Mouse (Mus musculus) limb, embryonic 13.5 days (tissue): ENCODE data around the gene Ssbp4. TPM values are rescaled to one million over a fixed set of nuclear protein-coding genes. Genes with fewer than 3 reads are reported as not detected.

Source experiments
- ATAC-seq: fragments of 200-750 bp; cut with Nextera tagmentation; 2 replicates; pipeline ENCODE4 v1.8.0; 2017; ENCODE audit warnings: low read depth, moderate number of reproducible peaks, moderate TSS enrichment; ENCODE audit not compliant: low FRiP score
- H3K27ac ChIP-seq: fragments of 300-500 bp; sonication (generic); 2 replicates; pipeline ENCODE4 v1.5.1; 2015; ENCODE audit warnings: inconsistent platforms, mild to moderate bottlenecking, moderate library complexity
- H3K27me3 ChIP-seq: fragments of 300-500 bp; sonication (generic); 2 replicates; pipeline ENCODE4 v1.6.1; 2015; ENCODE audit warnings: mild to moderate bottlenecking, inconsistent platforms
- H3K36me3 ChIP-seq: fragments of 300-500 bp; sonication (generic); 2 replicates; pipeline ENCODE4 v1.6.1; 2015; ENCODE audit warnings: inconsistent platforms, mild to moderate bottlenecking, moderate library complexity
- H3K4me1 ChIP-seq: fragments of 300-500 bp; sonication (generic); 2 replicates; pipeline ENCODE4 v1.6.1; 2015; ENCODE audit warnings: inconsistent platforms
- H3K4me2 ChIP-seq: fragments of 300-500 bp; sonication (generic); replicated peaks from 2 replicates; pipeline ENCODE4 v1.6.1; 2015; ENCODE audit warnings: inconsistent platforms, mild to moderate bottlenecking, moderate library complexity
- H3K4me3 ChIP-seq: fragments of 300-500 bp; sonication (generic); 2 replicates; pipeline ENCODE4 v1.5.1; 2015; ENCODE audit warnings: moderate library complexity, mild to moderate bottlenecking, inconsistent platforms
- H3K9ac ChIP-seq: fragments of 300-500 bp; sonication (generic); 2 replicates; pipeline ENCODE4 v1.6.1; 2015; ENCODE audit warnings: mild to moderate bottlenecking, inconsistent platforms
- H3K9me3 ChIP-seq: fragments of 300-500 bp; sonication (generic); 2 replicates; pipeline ENCODE4 v1.6.1; 2016; ENCODE audit warnings: inconsistent platforms
- WGBS: fragments of 180-500 bp; shearing (Covaris S2); methylation state at CpG from one replicate; pipeline ENCODE4 v1.1.7; 2015; 5-methylcytosine and 5-hydroxymethylcytosine counted together
- polyA plus RNA-seq: library from polyadenylated mRNA; unstranded; fragments of >200 nt; fragmentation: Nextera tagmentation; extraction: Ambion mirVana; gene quantifications from 2 replicates; pipeline ENCODE4 v1.2.1, GENCODE M21; 2015

Gene Ssbp4
- polyA plus RNA-seq, 1 experiment from 2014 or later: 131 TPM

GRCm38 (mm10) chr8:70555079-70555747, 53.5 kb downstream of the Ssbp4 start:
- no peak for ATAC-seq
- Histone ChIP-seq H3K4me2 (no peak overlapping the region), H3K36me3 (peaks cover 8% of the 10 kb centered on the region), H3K4me1 (peaks cover 7% of the 10 kb centered on the region; the same call in 1 of the 2 replicates), H3K9me3 (no peaks in the 10 kb centered on the region), H3K4me3 (no peak overlapping the region), H3K27ac (no peak overlapping the region), H3K9ac (no peak overlapping the region), H3K27me3 (no peaks in the 10 kb centered on the region)
- WGBS: 92% methylated on average over 4 of the region's 4 CpGs

GRCm38 (mm10) chr8:70553740-70554139, 54.9 kb downstream of the Ssbp4 start:
- Histone ChIP-seq H3K27me3 (no peaks in the 10 kb centered on the region), H3K9ac (no peak overlapping the region), H3K4me1 (peaks cover 7% of the 10 kb centered on the region; the same call in 1 of the 2 replicates), H3K27ac (no peak overlapping the region), H3K36me3 (peaks cover 3% of the 10 kb centered on the region; the same call in 1 of the 2 replicates), H3K9me3 (no peaks in the 10 kb centered on the region), H3K4me3 (no peak overlapping the region), H3K4me2 (no peak overlapping the region)
- ATAC-seq: no peak

GRCm38 (mm10) chr8:70552836-70553235, 55.8 kb downstream of the Ssbp4 start:
- Histone ChIP-seq H3K4me3 (no peak overlapping the region), H3K9ac (no peak overlapping the region), H3K4me1 (peaks cover 7% of the 10 kb centered on the region; the same call in 1 of the 2 replicates), H3K36me3 (peaks cover 3% of the 10 kb centered on the region; the same call in 1 of the 2 replicates), H3K4me2 (no peak overlapping the region), H3K27me3 (no peaks in the 10 kb centered on the region), H3K9me3 (no peaks in the 10 kb centered on the region), H3K27ac (no peak overlapping the region)
- no peak for ATAC-seq
- 40% methylated on average over 1 of the region's 1 CpGs for WGBS

- Histone ChIP-seq H3K27me3 (no peaks in the 10 kb centered on the region), H3K9ac (no peak overlapping the region), H3K36me3 (peaks cover 3% of the 10 kb centered on the region), H3K4me1 (peaks cover 7% of the 10 kb centered on the region; the same call in 1 of the 2 replicates), H3K4me2 (no peak overlapping the region), H3K4me3 (no peak overlapping the region), H3K27ac (no peak overlapping the region; the same call in 1 of the 2 replicates), H3K9me3 (no peaks in the 10 kb centered on the region)
- no peak for ATAC-seq
- 78% methylated on average over 3 of the region's 3 CpGs for WGBS
Measured at GRCm38 (mm10) chr8:70551558-70552161, 57.0 kb downstream of the Ssbp4 start.

- H3K27ac ChIP-seq: no peak overlapping the region
- WGBS: 91% methylated on average over 10 of the region's 10 CpGs
Measured at GRCm38 (mm10) chr8:70549412-70550184, 59.1 kb downstream of the Ssbp4 start.

GRCm38 (mm10) chr8:70547762-70548161, 60.9 kb downstream of the Ssbp4 start:
- 88% methylated on average over 6 of the region's 6 CpGs for WGBS
- H3K4me1 ChIP-seq: no peaks in the 10 kb centered on the region
- no peak overlapping the region for H3K9ac ChIP-seq
- no peak overlapping the region for H3K4me3 ChIP-seq
- H3K4me2 ChIP-seq: no peak overlapping the region
- H3K36me3 ChIP-seq: peaks cover 6% of the 10 kb centered on the region; the same call in 1 of the 2 replicates
- H3K27ac ChIP-seq: no peak overlapping the region
- no peaks in the 10 kb centered on the region for H3K27me3 ChIP-seq
- H3K9me3 ChIP-seq: no peaks in the 10 kb centered on the region
- no peak for ATAC-seq

More at GRCm38 (mm10) chr8:70549412-70550184, 59.1 kb downstream of the Ssbp4 start:
- Histone ChIP-seq H3K9ac (no peak overlapping the region), H3K4me1 (peaks cover 7% of the 10 kb centered on the region; the same call in 1 of the 2 replicates), H3K4me3 (no peak overlapping the region), H3K9me3 (no peaks in the 10 kb centered on the region), H3K36me3 (peaks cover 4% of the 10 kb centered on the region; the same call in 1 of the 2 replicates), H3K4me2 (no peak overlapping the region), H3K27me3 (no peaks in the 10 kb centered on the region)
- ATAC-seq: no peak

Other genes with a start within 250 kb of the Ssbp4 start
- gene Comp, start 235.3 kb downstream of the Ssbp4 start, polyA plus RNA-seq: 26.4 and 40.8 TPM in 2 replicates
- gene Crtc1, start 169.3 kb downstream of the Ssbp4 start, polyA plus RNA-seq: 26.7 and 29.9 TPM in 2 replicates
- 29.0 and 30.3 TPM in 2 replicates for gene Klhl26, start 131.9 kb downstream of the Ssbp4 start, polyA plus RNA-seq
- 24.2 and 26.6 TPM in 2 replicates for gene Tmem59l, start 121.5 kb downstream of the Ssbp4 start, polyA plus RNA-seq
- gene Crlf1, start 115.7 kb downstream of the Ssbp4 start, polyA plus RNA-seq: 83.3 and 85.0 TPM in 2 replicates
- 139 and 148 TPM in 2 replicates for gene Rex1bd, start 102.1 kb downstream of the Ssbp4 start, polyA plus RNA-seq
- 856 and 861 TPM in 2 replicates for gene Uba52, start 98.1 kb downstream of the Ssbp4 start, polyA plus RNA-seq
- 284 and 290 TPM in 2 replicates for gene Fkbp8, start 81.1 kb downstream of the Ssbp4 start, polyA plus RNA-seq
- gene Kxd1, start 80.9 kb downstream of the Ssbp4 start, polyA plus RNA-seq: 49.3 and 53.4 TPM in 2 replicates
- 20.9 and 21.4 TPM in 2 replicates for gene Ell, start 69.4 kb downstream of the Ssbp4 start, polyA plus RNA-seq
- 162 and 165 TPM in 2 replicates for gene Isyna1, start 14.5 kb downstream of the Ssbp4 start, polyA plus RNA-seq
- gene Lrrc25, start 7.3 kb upstream of the Ssbp4 start, polyA plus RNA-seq: 1.9 and 2.3 TPM in 2 replicates
- gene Gdf15, start 23.6 kb upstream of the Ssbp4 start, polyA plus RNA-seq: 0.18 TPM in 1 of 2 replicates, not detected in the other
- 68.2 and 71.1 TPM in 2 replicates for gene Pgpep1, start 51.5 kb upstream of the Ssbp4 start, polyA plus RNA-seq
- gene Lsm4, start 64.4 kb upstream of the Ssbp4 start, polyA plus RNA-seq: 240 and 246 TPM in 2 replicates
- gene Jund, start 90.1 kb upstream of the Ssbp4 start, polyA plus RNA-seq: 57.3 and 61.1 TPM in 2 replicates
- gene Iqcn, start 94.6 kb upstream of the Ssbp4 start, polyA plus RNA-seq: not detected in 2 replicates
- not detected in 2 replicates for gene Gm3336, start 109.7 kb upstream of the Ssbp4 start, polyA plus RNA-seq
- gene Pde4c, start 114.8 kb upstream of the Ssbp4 start, polyA plus RNA-seq: 0.04 and 0.06 TPM in 2 replicates
- 18.0 and 19.6 TPM in 2 replicates for gene Rab3a, start 145.8 kb upstream of the Ssbp4 start, polyA plus RNA-seq
- 29.2 and 36.6 TPM in 2 replicates for gene Mpv17l2, start 152.1 kb upstream of the Ssbp4 start, polyA plus RNA-seq
- 78.1 and 81.3 TPM in 2 replicates for gene Pik3r2, start 167.8 kb upstream of the Ssbp4 start, polyA plus RNA-seq
- gene Mast3, start 196.2 kb upstream of the Ssbp4 start, polyA plus RNA-seq: 13.1 and 14.0 TPM in 2 replicates
- gene Il12rb1, start 199.6 kb upstream of the Ssbp4 start, polyA plus RNA-seq: 0.06 TPM in 1 of 2 replicates, not detected in the other
- gene Arrdc2, start 230.8 kb upstream of the Ssbp4 start, polyA plus RNA-seq: 6.1 and 6.2 TPM in 2 replicates